Mouse (Mus musculus) embryonic stem cell, embryonic (primary cell): ENCODE measurements around the gene S100a13.

ENCODE experiments used
- CTCF ChIA-PET, 4 experiments: fragments of 300-600 bp in 2 of 4; fragments of 350-600 bp in 2 of 4; sonication (Branson Sonifier 250); formaldehyde crosslinking; loops; one replicate each; lab custom pipeline; 2022; ENCODE audit warnings: inconsistent platforms in 2 of 4; lab: Charles Lee
- POLR2A ChIA-PET, 4 experiments: fragments of 300-600 bp in 2 of 4; fragments of 350-600 bp in 2 of 4; sonication (Branson Sonifier 250); formaldehyde crosslinking; loops; one replicate each; lab custom pipeline; 2022; ENCODE audit warnings: antibody characterized with exemption in 4 of 4, inconsistent platforms in 1 of 4; lab: Charles Lee

S100a13 gene

DNA sequence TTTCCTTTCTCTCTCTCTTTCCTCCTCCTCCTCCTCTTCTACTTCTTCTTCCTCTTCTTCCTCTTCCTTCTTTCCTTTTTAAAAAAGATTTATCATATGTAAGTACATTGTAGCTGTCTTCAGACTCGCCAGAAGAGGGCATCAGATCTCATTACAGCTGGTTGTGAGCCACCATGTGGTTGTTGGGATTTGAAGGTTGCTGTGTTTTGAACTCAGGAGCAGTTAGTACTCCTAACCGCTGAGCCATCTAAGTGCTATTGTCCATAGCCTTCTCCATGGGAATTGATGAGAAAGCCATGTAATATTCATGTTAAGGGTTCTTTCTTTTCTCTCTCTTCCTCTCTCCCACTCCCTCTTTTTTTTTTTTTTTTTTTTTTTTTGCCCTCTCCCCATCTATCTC lies 22.9 kb upstream of the S100a13 start:
- POLR2A ChIA-PET, result interaction anchor here (0.6 to 19.9 kb wide), 63 partner anchors 9 to 280 kb away, joined by 3 to 802 read pairs (median 5); partner anchors contain the start of genes Chtop (in 3 of the 4), S100a14 (in 2 of the 4), Slc27a3 (in 2 of the 4) and Ilf2 (in 1 of the 4)
- CTCF ChIA-PET, result interaction anchor here (0.5 to 3.1 kb wide), 47 partner anchors 9 to 751 kb away, joined by 3 to 33 read pairs (median 4); partner anchors contain the start of genes S100a7a (in 3 of the 4), S100a16 (in 1 of the 4), S100a3 (in 1 of the 4) and Slc27a3 (in 1 of the 4)

- ChIA-PET CTCF (no interaction called here), POLR2A (interaction anchor here in 3 of 4 experiments (0.9 to 19.9 kb wide), 17 partner anchors 8 to 247 kb away, joined by 3 to 802 read pairs (median 4); partner anchors contain the start of genes Chtop (in 3 of the 3), S100a1 (in 1 of the 3), S100a13 (in 1 of the 3) and S100a14 (in 1 of the 3))
These were observed 20.2 kb upstream of the S100a13 start for GRCm38 (mm10) chr3:90493831-90494540.

DNA sequence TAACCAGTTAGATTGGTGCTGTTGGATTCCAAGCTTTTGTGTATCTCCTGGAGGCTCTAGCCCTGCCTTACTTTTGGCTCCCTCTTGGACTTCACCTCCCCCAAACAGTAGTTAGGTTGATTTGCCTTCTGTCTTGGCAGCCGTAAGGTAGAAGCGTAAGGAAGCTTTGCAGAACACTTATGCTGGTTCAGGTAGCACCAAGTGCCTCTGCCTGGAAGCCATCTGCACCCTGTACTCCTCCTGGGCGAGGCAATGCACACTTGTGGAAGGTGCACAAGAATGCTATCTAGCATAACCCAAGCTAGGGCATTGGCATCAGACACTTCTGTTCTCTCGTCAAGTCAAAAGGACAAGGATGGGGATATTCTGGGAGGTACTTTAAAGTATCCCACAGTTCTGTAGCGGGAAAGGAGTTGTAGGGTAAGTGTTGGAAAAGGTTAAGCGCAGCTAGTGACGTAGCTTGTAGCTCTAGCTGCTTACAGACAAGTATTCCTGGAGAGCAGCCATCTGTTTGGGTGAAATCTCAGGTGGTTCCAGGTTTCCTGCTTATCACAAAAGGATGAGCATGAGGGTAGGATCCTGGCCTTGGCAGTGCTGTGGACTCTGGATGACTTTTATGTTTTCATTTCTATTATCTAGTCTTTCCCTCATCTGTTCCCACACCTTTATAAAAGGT lies 18.2 kb upstream of the S100a13 start:
- POLR2A ChIA-PET, result interaction anchor here (0.8 to 19.9 kb wide), 16 partner anchors 0 to 143 kb away, joined by 3 to 802 read pairs (median 8); partner anchors contain the start of genes Chtop (in 3 of the 4), S100a1 (in 1 of the 4), S100a13 (in 1 of the 4) and S100a14 (in 1 of the 4)
- CTCF ChIA-PET, result no interaction called here

- ChIA-PET POLR2A (interaction anchor here (0.6 to 19.9 kb wide), 31 partner anchors 2 to 399 kb away, joined by 3 to 802 read pairs (median 5); partner anchors contain the start of genes Chtop (in 3 of the 4), S100a1 (in 1 of the 4), S100a13 (in 1 of the 4) and S100a14 (in 1 of the 4)), CTCF (interaction anchor here (0.5 to 1.2 kb wide), 8 partner anchors 10 to 135 kb away, joined by 3 to 8 read pairs (median 4); no protein-coding TSS in a partner anchor)
These were observed 16.6 kb upstream of the S100a13 start for GRCm38 (mm10) chr3:90497597-90497996.

DNA sequence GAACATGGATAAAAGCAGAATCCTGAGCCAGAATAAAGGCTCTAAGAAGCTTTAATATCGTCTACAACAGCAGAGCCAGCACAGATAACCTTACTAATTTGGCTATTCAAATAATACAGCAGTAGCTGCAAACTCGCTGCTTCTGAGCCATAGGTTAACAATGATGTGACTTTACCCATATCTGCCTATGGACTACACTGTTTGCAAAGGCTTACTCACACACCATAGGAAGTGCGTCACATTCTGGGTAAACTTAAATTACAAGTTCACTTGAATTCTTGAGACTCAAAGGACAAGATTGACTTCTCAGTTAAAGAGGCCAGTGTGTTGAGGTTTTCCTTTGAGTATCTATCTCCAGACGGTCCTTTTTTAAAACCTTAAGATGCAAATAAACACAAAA lies 10.8 kb upstream of the S100a13 start:
- ChIA-PET POLR2A (interaction anchor here in 3 of 4 experiments (0.6 to 19.9 kb wide), 19 partner anchors 1 to 84 kb away, joined by 3 to 802 read pairs (median 6); partner anchors contain the start of genes S100a1 (in 2 of the 3), S100a13 (in 2 of the 3), S100a16 (in 2 of the 3) and Chtop (in 1 of the 3)), CTCF (interaction anchor here in 1 of 4 experiments (1.7 kb wide), 1 partner anchor 22 kb away, joined by 4 read pairs; no protein-coding TSS in a partner anchor)

DNA sequence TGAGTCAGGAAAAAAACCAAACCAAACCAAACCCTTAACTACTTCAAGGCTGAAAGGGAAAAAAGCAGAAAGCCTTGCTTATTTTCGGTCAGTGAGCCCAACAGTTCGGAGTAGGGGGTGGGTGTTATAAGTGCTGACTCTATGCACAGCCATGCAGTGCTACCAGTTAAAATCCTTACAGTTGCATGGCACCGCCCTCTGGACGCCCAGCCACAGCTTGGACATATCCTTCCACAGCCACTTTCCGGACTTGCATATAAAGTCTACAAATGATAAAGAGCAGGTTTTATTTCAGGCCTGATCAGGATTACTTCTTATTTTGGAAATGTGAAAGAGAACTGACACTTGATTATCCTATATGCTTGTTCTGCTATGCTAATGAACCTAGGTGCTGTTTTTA lies 9.0 kb upstream of the S100a13 start:
- CTCF ChIA-PET, result interaction anchor here in 3 of 4 experiments (0.5 to 0.8 kb wide), 4 partner anchors 14 to 156 kb away, joined by 3 to 7 read pairs (median 5); no protein-coding TSS in a partner anchor
- POLR2A ChIA-PET, result interaction anchor here in 3 of 4 experiments (0.7 to 19.9 kb wide), 20 partner anchors 1 to 110 kb away, joined by 3 to 802 read pairs (median 4); partner anchors contain the start of genes Snapin (in 3 of the 3), Chtop (in 1 of the 3), Ilf2 (in 1 of the 3) and S100a1 (in 1 of the 3)

DNA sequence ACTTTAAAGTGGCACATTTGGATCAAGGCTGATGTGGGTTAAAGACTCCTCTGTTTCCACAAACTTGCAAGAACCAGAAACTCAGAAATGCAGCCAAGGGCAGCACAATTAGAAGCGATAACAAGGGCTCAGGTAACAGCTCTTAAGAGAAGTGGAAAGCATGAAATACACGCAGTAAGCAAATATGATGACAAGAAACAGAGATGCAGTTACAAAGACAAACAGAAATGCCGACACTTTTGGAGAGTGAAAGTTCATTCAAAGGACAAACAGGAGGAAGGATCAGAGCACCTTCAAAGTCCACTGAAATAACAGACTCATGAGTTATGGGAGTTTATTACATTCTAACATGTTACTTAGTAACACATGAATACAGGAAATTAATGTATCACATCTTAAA lies 7.9 kb upstream of the S100a13 start:
- ChIA-PET POLR2A (interaction anchor here in 3 of 4 experiments (1.0 to 19.5 kb wide), 17 partner anchors 10 to 117 kb away, joined by 3 to 802 read pairs (median 5); partner anchors contain the start of genes Snapin (in 3 of the 3), Ilf2 (in 1 of the 3), S100a14 (in 1 of the 3) and Slc27a3 (in 1 of the 3)), CTCF (interaction anchor here in 1 of 4 experiments (1.6 kb wide), 1 partner anchor 203 kb away, joined by 3 read pairs; no protein-coding TSS in a partner anchor)

DNA sequence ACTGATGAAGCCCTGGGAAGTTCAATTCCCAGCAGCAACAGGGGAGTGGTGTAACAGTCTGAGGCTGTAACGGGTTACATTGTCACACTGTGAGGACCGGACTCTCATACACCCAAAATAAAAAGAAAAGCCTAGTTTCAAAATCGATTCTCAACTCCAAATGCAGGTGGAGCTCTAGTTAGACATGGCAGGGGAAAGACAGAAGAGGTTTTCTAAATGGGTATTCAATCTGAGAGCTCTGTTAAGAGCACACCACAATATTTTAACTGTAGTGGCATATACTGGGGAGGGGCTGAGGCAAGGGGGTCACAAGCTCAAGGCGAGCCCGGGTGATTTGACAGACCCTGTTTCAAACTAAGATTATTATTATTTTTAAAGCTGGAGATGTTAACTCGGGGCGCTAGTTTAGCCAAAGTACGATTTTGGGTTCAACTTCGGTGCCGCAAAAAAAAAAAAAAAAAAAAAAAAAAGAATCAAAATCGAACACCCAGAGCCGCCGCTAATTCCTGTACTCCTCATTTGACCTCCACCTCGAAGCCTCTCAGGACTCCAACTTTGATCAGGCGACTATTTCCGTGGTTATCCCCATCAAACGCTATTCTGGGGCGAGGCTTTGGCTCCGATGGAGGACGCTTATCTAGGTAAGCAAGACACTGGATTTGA lies 5.8 kb upstream of the S100a13 start:
- CTCF ChIA-PET, result interaction anchor here in 3 of 4 experiments (0.6 to 2.4 kb wide), 8 partner anchors 11 to 202 kb away, joined by 3 to 13 read pairs (median 3); partner anchors contain the start of gene Snapin (in 1 of the 3)
- POLR2A ChIA-PET, result interaction anchor here (0.6 to 19.5 kb wide), 96 partner anchors 8 to 1297 kb away, joined by 3 to 802 read pairs (median 5); partner anchors contain the start of genes S100a14 (in 3 of the 4), Slc27a3 (in 3 of the 4), Snapin (in 3 of the 4) and Gatad2b (in 2 of the 4)

GRCm38 (mm10) chr3:90508950-90509746 lies 5.1 kb upstream of the S100a13 start, which contains the start of gene Chtop:
TSS of gene Chtop (minus strand) at chr3:90509498.
- ChIA-PET POLR2A (interaction anchor here (0.5 to 19.5 kb wide), 78 partner anchors 9 to 511 kb away, joined by 3 to 802 read pairs (median 5); partner anchors contain the start of genes S100a14 (in 3 of the 4), Snapin (in 3 of the 4), Gatad2b (in 2 of the 4) and S100a16 (in 2 of the 4)), CTCF (interaction anchor here in 3 of 4 experiments (0.6 to 2.4 kb wide), 7 partner anchors 17 to 201 kb away, joined by 3 to 13 read pairs (median 4); partner anchors contain the start of genes S100a14 (in 1 of the 3) and Snapin (in 1 of the 3))

GRCm38 (mm10) chr3:90509747-90510123 lies 4.5 kb upstream of the S100a13 start:
- ChIA-PET CTCF (interaction anchor here in 1 of 4 experiments (1.3 kb wide), 1 partner anchor 16 kb away, joined by 5 read pairs; the partner anchor contains the start of gene S100a14), POLR2A (interaction anchor here (0.5 to 19.5 kb wide), 44 partner anchors 8 to 430 kb away, joined by 3 to 802 read pairs (median 6); partner anchors contain the start of genes Snapin (in 3 of the 4), S100a14 (in 2 of the 4), S100a16 (in 2 of the 4) and Gatad2b (in 1 of the 4))

GRCm38 (mm10) chr3:90512276-90512675 lies 2.0 kb upstream of the S100a13 start:
- ChIA-PET POLR2A (interaction anchor here (0.6 to 19.5 kb wide), 84 partner anchors 8 to 1094 kb away, joined by 3 to 802 read pairs (median 8); partner anchors contain the start of genes Ints3 (in 3 of the 4), S100a14 (in 3 of the 4), S100a16 (in 3 of the 4) and Slc27a3 (in 3 of the 4)), CTCF (interaction anchor here in 3 of 4 experiments (1.0 to 2.6 kb wide), 5 partner anchors 10 to 22 kb away, joined by 3 to 24 read pairs (median 5); partner anchors contain the start of genes Snapin (in 2 of the 3) and S100a14 (in 1 of the 3))

DNA sequence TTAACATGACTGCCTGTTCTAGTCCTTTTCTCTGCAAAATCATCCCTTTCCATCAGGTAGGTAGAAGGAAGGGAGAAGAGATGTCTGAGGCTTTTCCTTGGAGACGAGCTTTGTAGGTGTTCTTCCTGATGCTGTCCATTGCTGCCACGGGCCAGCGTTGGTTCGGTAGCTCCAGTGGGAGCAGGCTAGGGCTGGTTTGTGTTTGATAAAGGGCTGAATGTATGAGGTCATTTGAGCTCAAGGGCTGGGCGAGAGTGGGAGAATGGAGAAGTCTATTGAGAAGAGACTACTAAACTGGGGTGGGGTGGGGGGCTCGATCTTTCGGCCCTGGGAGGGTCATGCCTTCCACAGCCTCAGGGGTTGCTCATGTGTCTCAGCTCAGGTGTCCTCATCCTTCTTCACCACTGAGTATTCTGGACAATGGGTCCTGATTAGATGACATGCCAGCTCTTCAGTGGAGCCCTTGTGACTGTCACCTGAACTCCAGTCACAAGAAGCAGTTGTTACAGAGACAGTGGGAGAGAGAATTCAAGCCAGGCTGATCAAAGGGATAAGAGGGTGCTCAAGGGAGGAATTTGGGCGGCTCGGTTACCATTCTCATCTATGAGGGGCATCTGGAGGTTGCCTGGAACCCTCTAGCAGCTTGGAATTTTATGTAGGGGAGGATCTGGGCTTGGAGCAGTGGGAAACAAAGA lies 1.1 kb upstream of the S100a13 start:
- ChIA-PET POLR2A (interaction anchor here (0.6 to 19.5 kb wide), 160 partner anchors 8 to 1938 kb away, joined by 3 to 802 read pairs (median 5); partner anchors contain the start of genes Ints3 (in 3 of the 4), S100a14 (in 3 of the 4), S100a16 (in 3 of the 4) and Slc27a3 (in 3 of the 4)), CTCF (interaction anchor here (0.5 to 2.6 kb wide), 13 partner anchors 9 to 197 kb away, joined by 3 to 24 read pairs (median 4); partner anchors contain the start of genes S100a14 (in 2 of the 4) and Snapin (in 2 of the 4))

- POLR2A ChIA-PET, result interaction anchor here in 3 of 4 experiments (0.6 to 6.8 kb wide), 17 partner anchors 7 to 107 kb away, joined by 3 to 101 read pairs (median 4); partner anchors contain the start of genes S100a14 (in 2 of the 3), Snapin (in 2 of the 3) and Chtop (in 1 of the 3)
- CTCF ChIA-PET, result interaction anchor here in 1 of 4 experiments (0.6 kb wide), 1 partner anchor 17 kb away, joined by 8 read pairs; no protein-coding TSS in a partner anchor
These were observed 456 bp downstream of the S100a13 start for GRCm38 (mm10) chr3:90514691-90515090.

- POLR2A ChIA-PET, result interaction anchor here in 3 of 4 experiments (0.6 to 6.8 kb wide), 17 partner anchors 8 to 106 kb away, joined by 3 to 101 read pairs (median 4); partner anchors contain the start of genes S100a14 (in 2 of the 3), Snapin (in 2 of the 3) and Chtop (in 1 of the 3)
These were observed 1.0 kb downstream of the S100a13 start for GRCm38 (mm10) chr3:90515242-90515641.

More at GRCm38 (mm10) chr3:90515242-90515641, 1.0 kb downstream of the S100a13 start:
- CTCF ChIA-PET, result interaction anchor here in 1 of 4 experiments (0.6 kb wide), 1 partner anchor 17 kb away, joined by 8 read pairs; no protein-coding TSS in a partner anchor
